ENCODE assay signal across 8 mouse cellular contexts in genomic region chr2:133552031-133552841, GRCm38 (mm10). TPM values are rescaled to one million over a fixed set of nuclear protein-coding genes. Genes with fewer than 3 reads are reported as not detected.
DNase-seq lines count a peak whose midpoint lies in the region; ATAC-seq lines count a peak whose summit lies in the region.

Gene Bmp2, plus strand, starts transcription at chr2:133552159.

- H3K9me3 ChIP-seq in embryonic facial prominence, embryonic 14.5 days (ENCODE audit: control insufficient read depth, low read length) = no peaks in the 10 kb centered on the region
- H3K9me3 ChIP-seq in heart, embryonic 10.5 days = no peaks in the 10 kb centered on the region
- H3K9me3 ChIP-seq in midbrain, embryonic 14.5 days (ENCODE audit: control insufficient read depth, low read length) = no peaks in the 10 kb centered on the region
- no peaks in the 10 kb centered on the region for H3K9me3 ChIP-seq in stomach, embryonic 16.5 days (replicated peaks; ENCODE audit: control insufficient read depth, low read length)

- ATAC-seq in embryonic facial prominence, embryonic 14.5 days (ENCODE audit: low read depth) = peak; percentile 77
- peak; percentile 65 for ATAC-seq in midbrain, embryonic 14.5 days (ENCODE audit: low FRiP score, low TSS enrichment)
- peak; percentile 81 for ATAC-seq in stomach, embryonic 16.5 days (ENCODE audit: insufficient read depth, low FRiP score)

- H3K4me2 ChIP-seq in embryonic facial prominence, embryonic 14.5 days (ENCODE audit: low read depth, low read length) = peak within 1 kb of the TSS; percentile 83
- peak within 1 kb of the TSS; percentile 95 for H3K4me2 ChIP-seq in midbrain, embryonic 14.5 days (ENCODE audit: low read length)
- peak within 1 kb of the TSS; percentile 88 for H3K4me2 ChIP-seq in stomach, embryonic 16.5 days (ENCODE audit: low read depth, low read length)

- WGBS in embryonic facial prominence, embryonic 14.5 days = under 1% methylated on average over 43 of the region's 110 CpGs
- WGBS in heart, embryonic 10.5 days = under 1% methylated on average over 98 of the region's 110 CpGs
- WGBS in midbrain, embryonic 14.5 days = under 1% methylated on average over 109 of the region's 110 CpGs
- under 1% methylated on average over 96 of the region's 110 CpGs for WGBS in stomach, embryonic 16.5 days

- no peaks in the 10 kb centered on the region for H3K36me3 ChIP-seq in embryonic facial prominence, embryonic 14.5 days (ENCODE audit: control insufficient read depth, insufficient read depth, low read length)
- H3K36me3 ChIP-seq in heart, embryonic 10.5 days = no peaks in the 10 kb centered on the region
- H3K36me3 ChIP-seq in midbrain, embryonic 14.5 days (ENCODE audit: control insufficient read depth, insufficient read depth, low read length) = no peaks in the 10 kb centered on the region
- H3K36me3 ChIP-seq in stomach, embryonic 16.5 days (ENCODE audit: control insufficient read depth, insufficient read depth, low read length) = no peaks in the 10 kb centered on the region

- peak; percentile 26 to 30 for DNase-seq in cerebellum, postnatal 14 days
- DNase-seq in cerebellum, adult 8-10 months = no peak
- peak; percentile 84 for DNase-seq in embryonic facial prominence, embryonic 14.5 days (ENCODE audit: low spot score)
- DNase-seq in heart, embryonic 10.5 days (ENCODE audit: low spot score) = peak; percentile 80
- DNase-seq in kidney, adult 9 months = peak; percentile 28
- DNase-seq in liver = peak; percentile 52
- peak; percentile 82 for DNase-seq in midbrain, embryonic 14.5 days

- peaks cover 21% of the 10 kb centered on the region for H3K27me3 ChIP-seq in embryonic facial prominence, embryonic 14.5 days (replicated peaks; ENCODE audit: control insufficient read depth, insufficient read depth, low read length)
- H3K27me3 ChIP-seq in heart, embryonic 10.5 days (ENCODE audit: insufficient read depth, poor library complexity, severe bottlenecking) = peaks cover 54% of the 10 kb centered on the region
- H3K27me3 ChIP-seq in midbrain, embryonic 14.5 days (ENCODE audit: control insufficient read depth, insufficient read depth, low read length) = peaks cover 57% of the 10 kb centered on the region
- H3K27me3 ChIP-seq in stomach, embryonic 16.5 days (ENCODE audit: control insufficient read depth, insufficient read depth, low read length) = no peaks in the 10 kb centered on the region

- H3K4me3 ChIP-seq in embryonic facial prominence, embryonic 14.5 days (ENCODE audit: low read depth, low read length) = peak within 1 kb of the TSS; percentile 78
- peak within 1 kb of the TSS; percentile 66 for H3K4me3 ChIP-seq in heart, embryonic 10.5 days
- peak within 1 kb of the TSS; percentile 65 for H3K4me3 ChIP-seq in midbrain, embryonic 14.5 days (replicated peaks; ENCODE audit: low read depth, low read length)
- peak within 1 kb of the TSS; percentile 62 for H3K4me3 ChIP-seq in stomach, embryonic 16.5 days (replicated peaks; ENCODE audit: low read length)

- H3K27ac ChIP-seq in embryonic facial prominence, embryonic 14.5 days (replicated peaks; ENCODE audit: low read depth, low read length) = peak within 1 kb of the TSS; percentile 77
- H3K27ac ChIP-seq in heart, embryonic 10.5 days = peak within 1 kb of the TSS; percentile 84
- no peak within 1 kb of the TSS for H3K27ac ChIP-seq in midbrain, embryonic 14.5 days (replicated peaks; ENCODE audit: low read depth, low read length)
- peak within 1 kb of the TSS; percentile 38; the same call in 1 of the 2 replicates for H3K27ac ChIP-seq in stomach, embryonic 16.5 days (ENCODE audit: low read length)

- peak within 1 kb of the TSS; percentile 80 for H3K9ac ChIP-seq in embryonic facial prominence, embryonic 14.5 days (ENCODE audit: low read depth, low read length)
- peak within 1 kb of the TSS; percentile 51 for H3K9ac ChIP-seq in midbrain, embryonic 14.5 days (replicated peaks; ENCODE audit: low read length)
- H3K9ac ChIP-seq in stomach, embryonic 16.5 days (ENCODE audit: low read length) = peak within 1 kb of the TSS; percentile 84

- H3K4me1 ChIP-seq in embryonic facial prominence, embryonic 14.5 days (ENCODE audit: control insufficient read depth, insufficient read depth, low read length) = no peaks in the 10 kb centered on the region
- peaks cover 17% of the 10 kb centered on the region for H3K4me1 ChIP-seq in heart, embryonic 10.5 days
- peaks cover 8% of the 10 kb centered on the region for H3K4me1 ChIP-seq in midbrain, embryonic 14.5 days (ENCODE audit: control insufficient read depth, insufficient read depth, low read length)
- no peaks in the 10 kb centered on the region for H3K4me1 ChIP-seq in stomach, embryonic 16.5 days (ENCODE audit: control insufficient read depth, insufficient read depth, low read length)

RNA-seq across cellular contexts. Expression of gene Bmp2, which starts in this region (rescaled TPM):
- 11.2 and 12.2 TPM in 2 replicates for polyA plus RNA-seq in embryonic facial prominence, embryonic 14.5 days (2014; fragmentation: Nextera tagmentation; extraction: Ambion mirVana)
- 23.5 and 24.5 TPM in 2 replicates for polyA plus RNA-seq in heart, embryonic 10.5 days (2016; fragmentation: Nextera tagmentation; extraction: Ambion mirVana)
- polyA plus RNA-seq in midbrain, embryonic 14.5 days (2014; fragmentation: Nextera tagmentation; extraction: Ambion mirVana) = 1.3 and 1.9 TPM in 2 replicates
- polyA plus RNA-seq in stomach, embryonic 16.5 days (2015; fragmentation: Nextera tagmentation; extraction: Ambion mirVana) = 10.6 and 11.0 TPM in 2 replicates
